Mouse (Mus musculus) gastrocnemius, postnatal 36 days (tissue): ENCODE results near the gene Gabrb1. TPM values are rescaled to one million over a fixed set of nuclear protein-coding genes. Genes with fewer than 3 reads are reported as not detected.

ENCODE experiments used
- DNase-seq, 2 experiments: peaks; one replicate each; pipeline ENCODE4 v3.0.0; 2022
- intact Hi-C: fragments of 180-260 bp; cut with DNase I; formaldehyde crosslinking; loops from one replicate; pipeline ENCODE4 v1.15.1; 2025
- total RNA-seq, 2 experiments: library from RNA; stranded (reverse); gene quantifications; 2 replicates each; pipeline ENCODE4 v1.2.3; 2021

Gabrb1 gene
- total RNA-seq, 2 experiments from 2014 or later = not detected

- intact Hi-C loops = no loop called here
Measured at GRCm38 (mm10) chr5:71828342-71828741, 170.4 kb downstream of the Gabrb1 start.

GRCm38 (mm10) chr5:71828996-71829395, 171.1 kb downstream of the Gabrb1 start:
- intact Hi-C loops = no loop called here

More at GRCm38 (mm10) chr5:71828342-71828741, 170.4 kb downstream of the Gabrb1 start:
- DNase-seq = no peak

GRCm38 (mm10) chr5:71830342-71830741, 172.4 kb downstream of the Gabrb1 start:
- no peak for DNase-seq
- intact Hi-C loops = no loop called here

More at GRCm38 (mm10) chr5:71828996-71829395, 171.1 kb downstream of the Gabrb1 start:
- DNase-seq = no peak

DNA sequence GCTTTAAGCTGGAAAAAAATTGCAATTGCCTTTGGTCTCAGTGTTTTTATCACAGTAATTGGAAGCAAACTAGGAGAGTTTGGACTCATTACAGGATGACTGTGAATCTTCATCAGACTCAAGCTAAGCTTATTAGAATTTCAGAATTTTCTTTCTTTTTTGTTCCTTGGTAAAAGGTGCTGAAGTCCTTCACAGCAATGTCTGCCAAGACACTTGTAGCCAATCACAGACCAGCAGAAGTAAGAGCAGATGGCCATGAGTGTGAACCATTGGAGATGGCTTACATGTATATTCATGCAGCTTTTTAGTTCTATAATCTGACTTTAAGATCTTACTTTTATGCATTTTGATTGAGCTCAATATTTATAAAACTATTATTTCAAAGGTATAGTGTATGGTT, 184.3 kb downstream of the Gabrb1 start:
- DNase-seq = no peak
- intact Hi-C loops = no loop called here

- no peak for DNase-seq
- intact Hi-C loops = no loop called here
Measured at GRCm38 (mm10) chr5:71898214-71898613, 240.3 kb downstream of the Gabrb1 start.

DNA sequence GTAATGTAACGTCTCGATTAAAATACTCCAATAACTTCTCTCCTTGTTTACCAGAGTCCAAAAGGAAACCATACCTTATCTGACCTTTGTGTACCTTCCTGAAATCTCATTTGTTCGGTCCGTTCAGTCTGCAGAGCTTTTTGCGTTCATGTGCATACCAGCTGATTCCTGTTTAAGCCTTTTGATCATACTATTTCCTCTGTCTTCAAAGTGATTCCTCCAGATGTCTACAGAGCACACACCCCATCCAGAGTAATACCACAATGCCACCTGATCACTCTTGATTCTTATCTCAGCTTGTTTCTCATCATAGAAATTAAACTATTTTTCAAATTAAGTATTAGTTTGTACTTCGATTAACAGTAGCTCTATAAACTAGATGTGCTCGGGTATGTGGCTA, 245.5 kb downstream of the Gabrb1 start:
- intact Hi-C loops = no loop called here
- no peak for DNase-seq

DNA sequence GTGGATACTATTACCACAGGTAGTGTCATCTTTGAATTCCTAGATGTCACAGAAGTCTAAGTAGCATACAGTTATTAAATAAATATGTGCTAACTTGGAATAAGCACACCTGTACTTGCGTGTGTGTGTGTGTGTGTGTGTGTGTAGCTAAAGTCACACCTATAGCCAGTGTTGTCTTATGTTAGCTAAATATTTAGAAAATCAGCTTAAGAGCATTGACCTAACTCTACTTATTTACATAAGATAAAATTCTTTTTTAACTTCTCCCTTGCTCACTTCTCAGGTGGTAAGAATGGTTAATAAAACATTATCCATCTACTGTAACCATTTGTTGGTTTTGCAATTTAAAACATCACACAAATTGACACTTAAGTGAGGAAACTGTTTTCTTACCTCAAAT, 256.1 kb downstream of the Gabrb1 start:
- intact Hi-C loops = no loop called here

GRCm38 (mm10) chr5:71915711-71916110, 257.8 kb downstream of the Gabrb1 start:
- intact Hi-C loops = no loop called here
- no peak for DNase-seq

More for the DNA sequence above, 256.1 kb downstream of the Gabrb1 start:
- DNase-seq = no peak

DNA sequence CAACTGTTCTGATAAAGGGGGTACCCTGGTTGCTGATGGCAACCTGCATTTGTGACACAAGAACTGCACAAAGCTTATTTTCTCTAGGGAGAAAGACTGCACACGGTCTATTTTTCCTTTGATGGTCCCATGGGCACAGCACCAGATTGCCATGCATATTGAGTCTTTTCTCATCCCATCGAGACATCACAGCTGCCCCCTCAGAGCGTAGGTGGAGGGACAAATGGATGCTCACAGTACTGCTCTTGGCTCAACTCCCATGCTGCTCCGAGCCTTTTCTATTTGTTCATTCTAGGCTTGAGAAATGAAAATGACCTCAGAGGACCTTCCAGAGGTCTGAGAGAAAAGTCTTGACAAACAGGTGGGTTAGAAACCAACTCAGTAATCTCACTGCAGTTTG, 259.3 kb downstream of the Gabrb1 start:
- intact Hi-C loops = no loop called here
- DNase-seq = no peak

- intact Hi-C loops = no loop called here
- no peak for DNase-seq
Measured at GRCm38 (mm10) chr5:71923636-71924035, 265.7 kb downstream of the Gabrb1 start.

DNA sequence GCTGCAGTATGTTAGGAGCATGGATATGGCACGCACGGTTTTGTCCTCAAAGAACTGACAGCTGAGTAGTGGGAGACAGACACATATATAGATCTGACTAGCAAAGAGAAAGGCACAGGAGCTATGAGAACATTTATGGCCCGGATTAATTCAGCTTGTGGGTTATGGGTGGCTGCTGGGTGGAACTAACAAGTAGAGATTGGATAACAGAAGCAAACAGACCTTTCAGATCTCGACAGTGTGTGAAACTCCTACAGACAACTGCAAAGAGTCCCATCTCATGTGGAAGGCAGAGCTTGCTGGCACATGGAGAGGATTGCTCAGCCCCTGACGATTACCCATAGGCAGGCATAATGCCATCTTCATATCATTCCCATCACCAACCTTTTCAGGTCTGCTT, 268.4 kb downstream of the Gabrb1 start:
- DNase-seq = no peak
- intact Hi-C loops = no loop called here

GRCm38 (mm10) chr5:71930036-71930435, 272.1 kb downstream of the Gabrb1 start:
- intact Hi-C loops = no loop called here
- no peak for DNase-seq

DNA sequence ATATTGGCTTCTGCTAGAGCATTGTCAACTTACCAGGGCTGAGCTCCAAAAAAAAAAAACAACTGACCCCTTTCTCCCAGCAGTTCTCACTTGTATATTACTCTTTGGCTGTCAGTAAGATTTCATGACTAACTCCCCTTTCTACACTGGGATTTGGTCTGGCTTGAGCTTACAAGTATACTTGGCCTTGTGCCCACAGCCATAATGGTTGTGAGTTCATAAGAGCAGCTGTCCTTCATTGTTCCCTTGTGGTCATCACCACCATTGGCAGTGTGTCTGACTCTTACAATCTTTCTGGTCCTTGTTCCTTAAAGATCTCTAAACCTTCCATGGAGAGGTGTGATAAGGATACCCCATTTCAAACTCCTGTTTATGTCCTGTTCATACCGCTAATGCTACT, 293.5 kb downstream of the Gabrb1 start:
- DNase-seq = peak in 1 of 2 experiments; percentile 4
- intact Hi-C loops = no loop called here

DNA sequence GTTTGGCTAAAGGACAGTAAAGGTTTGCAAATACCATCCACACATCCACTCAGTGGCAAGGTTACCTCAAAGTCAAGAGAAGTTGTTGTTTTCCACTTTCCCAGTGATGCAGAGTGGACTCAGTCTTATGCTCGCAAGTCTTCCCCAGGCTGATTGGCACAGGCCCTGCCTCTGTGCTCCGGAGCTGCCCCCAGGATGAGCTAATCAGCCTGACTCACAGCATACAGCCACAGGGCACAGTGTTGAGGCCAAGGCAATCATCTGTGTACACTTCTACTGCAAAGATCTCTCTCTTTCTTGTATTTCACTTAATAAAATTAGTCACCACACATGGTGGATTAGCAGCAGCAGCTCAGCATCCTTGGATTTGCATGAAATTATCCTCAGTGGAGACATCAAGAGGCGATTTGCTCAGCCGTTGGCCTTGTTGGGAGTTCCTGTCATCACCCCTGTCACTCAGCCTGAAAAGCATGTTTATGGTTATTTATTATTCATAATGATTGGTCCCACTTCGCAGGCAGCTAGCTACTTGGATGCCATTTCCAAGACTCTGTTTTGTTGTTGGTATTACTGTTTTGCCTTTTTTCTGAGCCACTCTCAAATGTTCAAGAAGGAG, 297.3 kb downstream of the Gabrb1 start:
- DNase-seq = no peak
- intact Hi-C loops = no loop called here

- DNase-seq = no peak
- intact Hi-C loops = no loop called here
Measured at GRCm38 (mm10) chr5:71964876-71965432, 307.0 kb downstream of the Gabrb1 start.

GRCm38 (mm10) chr5:71965529-71965928, 307.6 kb downstream of the Gabrb1 start:
- intact Hi-C loops = no loop called here
- DNase-seq = no peak

GRCm38 (mm10) chr5:71970140-71970800, 312.4 kb downstream of the Gabrb1 start:
- DNase-seq = no peak
- intact Hi-C loops = no loop called here

DNA sequence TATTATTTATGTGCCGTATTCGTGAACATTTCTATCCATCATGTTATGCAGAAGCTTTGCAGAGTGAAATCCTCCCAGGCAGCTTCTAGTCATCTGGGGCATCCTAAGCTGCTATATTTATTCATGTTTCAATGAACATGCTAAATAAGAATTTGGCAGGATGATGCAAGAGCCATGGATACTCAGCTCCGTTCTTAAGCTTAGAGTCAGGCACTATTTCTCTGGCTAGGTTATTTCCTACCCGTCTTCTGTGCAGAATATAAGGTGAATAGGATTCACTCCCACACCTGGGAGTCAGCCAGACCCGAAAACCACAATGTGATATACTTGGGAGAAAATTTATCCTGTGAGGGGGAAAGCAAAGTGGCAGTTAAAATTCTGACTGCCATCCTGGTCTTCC, 314.9 kb downstream of the Gabrb1 start:
- no peak for DNase-seq
- intact Hi-C loops = no loop called here

DNA sequence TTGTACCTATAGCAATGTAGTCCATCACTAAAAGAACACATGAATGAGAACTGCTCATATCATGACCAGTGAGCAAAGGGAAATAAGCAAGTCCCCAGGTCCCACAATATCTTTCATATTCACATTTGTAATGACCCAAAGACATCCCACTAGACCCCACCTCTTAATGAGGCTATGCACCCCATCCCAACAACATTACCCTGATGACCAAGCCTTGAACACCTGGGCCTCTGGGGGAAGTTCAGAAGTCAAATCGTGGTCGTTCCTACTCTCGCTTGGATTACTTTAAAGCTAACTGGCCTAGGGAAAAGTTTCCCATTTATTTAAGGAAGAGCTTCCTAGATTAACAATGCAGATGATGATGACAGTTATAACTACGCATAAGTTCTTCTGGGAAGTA, 318.2 kb downstream of the Gabrb1 start:
- intact Hi-C loops = no loop called here
- no peak for DNase-seq

GRCm38 (mm10) chr5:71976571-71977061, 318.7 kb downstream of the Gabrb1 start:
- intact Hi-C loops = no loop called here
- no peak for DNase-seq

- DNase-seq = no peak
- intact Hi-C loops = no loop called here
Measured at GRCm38 (mm10) chr5:71986561-71986960, 328.6 kb downstream of the Gabrb1 start.

- intact Hi-C loops = no loop called here
Measured at GRCm38 (mm10) chr5:71986983-71987398, 329.1 kb downstream of the Gabrb1 start.

More at GRCm38 (mm10) chr5:71986983-71987398, 329.1 kb downstream of the Gabrb1 start:
- no peak for DNase-seq
